Mouse (Mus musculus) spleen, adult 2 months (tissue): ENCODE measurements around the gene Zfp276. TPM values are rescaled to one million over a fixed set of nuclear protein-coding genes. Genes with fewer than 3 reads are reported as not detected.

ENCODE experiments used
- DNase-seq, 2 experiments: peaks; one replicate each; pipeline versions ENCODE4 v3.0.0 to v3.0.0-alpha.2; 2012 to 2021; ENCODE audit warnings: low spot score in 2 of 2, low read depth in 1 of 2
- H3K27ac ChIP-seq: fragments of 200-500 bp; 2 replicates; pipeline ENCODE4 v1.5.1; 2012; ENCODE audit warnings: low read length, inconsistent platforms; ENCODE audit not compliant: insufficient read depth
- H3K27me3 ChIP-seq: fragments of 200-500 bp; 2 replicates; pipeline ENCODE4 v1.6.1; 2012; ENCODE audit warnings: mild to moderate bottlenecking, moderate library complexity, low read length, inconsistent platforms; ENCODE audit not compliant: control insufficient read depth, insufficient read depth
- H3K36me3 ChIP-seq: fragments of 200-500 bp; 2 replicates; pipeline ENCODE4 v1.6.1; 2012; ENCODE audit warnings: mild to moderate bottlenecking, low read length, inconsistent platforms; ENCODE audit not compliant: control insufficient read depth, insufficient read depth
- H3K4me1 ChIP-seq: fragments of 200-500 bp; 2 replicates; pipeline ENCODE4 v1.6.1; 2011; ENCODE audit warnings: inconsistent platforms; ENCODE audit not compliant: control insufficient read depth, insufficient read depth, insufficient read length
- H3K4me3 ChIP-seq: fragments of 200-500 bp; 2 replicates; pipeline ENCODE4 v1.5.1; 2011; ENCODE audit warnings: mild to moderate bottlenecking, inconsistent platforms; ENCODE audit not compliant: insufficient read depth, insufficient read length; ENCODE audit errors: extremely low read depth
- CTCF ChIP-seq: fragments of 200-500 bp; IDR thresholded peaks from 2 replicates; pipeline ENCODE4 v1.5.1; 2011; ENCODE audit warnings: mild to moderate bottlenecking, inconsistent platforms; ENCODE audit not compliant: insufficient read depth, insufficient read length, insufficient replicate concordance; ENCODE audit errors: extremely low read depth
- POLR2A ChIP-seq: fragments of 200-500 bp; IDR thresholded peaks from 2 replicates; pipeline ENCODE4 v1.6.1; 2011; ENCODE audit warnings: low read depth, low read length, inconsistent platforms
- WGBS: fragments of 180-500 bp; shearing (Covaris S2); methylation state at CpG from one replicate; pipeline ENCODE4 v1.1.7; 2018; 5-methylcytosine and 5-hydroxymethylcytosine counted together
- polyA plus RNA-seq: library from polyadenylated mRNA; depleted of rRNA; stranded (reverse); fragments of >200 nt; gene quantifications from 2 replicates; pipeline ENCODE4 v1.2.3, GENCODE M21; 2012

Gene Zfp276
- polyA plus RNA-seq, 1 experiment = 32.6 TPM

- Histone ChIP-seq H3K27ac (no peak overlapping the region), H3K36me3 (no peaks in the 10 kb centered on the region), H3K27me3 (no peaks in the 10 kb centered on the region), H3K4me1 (no peaks in the 10 kb centered on the region), H3K4me3 (no peak overlapping the region)
- TF ChIP-seq CTCF (peak; percentile 27; the same call in 1 of the 2 replicates), POLR2A (no peak)
- DNase-seq = peak in 1 of 2 experiments; percentile 42
- WGBS = 84% methylated on average over 4 of the region's 4 CpGs
These were observed 36.2 kb downstream of the Zfp276 start for GRCm38 (mm10) chr8:123290166-123290565.

- Histone ChIP-seq H3K36me3 (no peaks in the 10 kb centered on the region), H3K27me3 (no peaks in the 10 kb centered on the region), H3K4me3 (no peak overlapping the region), H3K27ac (no peak overlapping the region), H3K4me1 (no peaks in the 10 kb centered on the region)
- 97% methylated on average over 8 of the region's 8 CpGs for WGBS
- no peak for DNase-seq
- TF ChIP-seq POLR2A = no peak
- TF ChIP-seq CTCF = no peak
These were observed 36.7 kb downstream of the Zfp276 start for GRCm38 (mm10) chr8:123290679-123291078.

- Histone ChIP-seq H3K27me3 (no peaks in the 10 kb centered on the region), H3K36me3 (no peaks in the 10 kb centered on the region), H3K27ac (no peak overlapping the region), H3K4me1 (no peaks in the 10 kb centered on the region), H3K4me3 (no peak overlapping the region)
- no peak for DNase-seq
- TF ChIP-seq CTCF (no peak), POLR2A (no peak)
- WGBS = 89% methylated on average over 8 of the region's 8 CpGs
These were observed 37.7 kb downstream of the Zfp276 start for GRCm38 (mm10) chr8:123291716-123292115.

GRCm38 (mm10) chr8:123292281-123292680 is 38.3 kb downstream of the Zfp276 start:
- Histone ChIP-seq H3K27me3 (no peaks in the 10 kb centered on the region), H3K27ac (no peak overlapping the region), H3K4me1 (no peaks in the 10 kb centered on the region), H3K36me3 (no peaks in the 10 kb centered on the region), H3K4me3 (no peak overlapping the region)
- TF ChIP-seq POLR2A (no peak), CTCF (no peak)
- no peak for DNase-seq
- WGBS = 85% methylated on average over 3 of the region's 3 CpGs

GRCm38 (mm10) chr8:123292785-123293184 is 38.8 kb downstream of the Zfp276 start:
- TF ChIP-seq CTCF = no peak
- TF ChIP-seq POLR2A = no peak
- H3K27me3 ChIP-seq = no peaks in the 10 kb centered on the region

GRCm38 (mm10) chr8:123298301-123298700 is 44.3 kb downstream of the Zfp276 start:
- H3K4me1 ChIP-seq = no peaks in the 10 kb centered on the region
- H3K36me3 ChIP-seq = no peaks in the 10 kb centered on the region
- no peaks in the 10 kb centered on the region for H3K27me3 ChIP-seq
- TF ChIP-seq CTCF (no peak), POLR2A (no peak)
- H3K27ac ChIP-seq = no peak overlapping the region
- no peak overlapping the region for H3K4me3 ChIP-seq
- DNase-seq = no peak
- WGBS = 89% methylated on average over 11 of the region's 11 CpGs

More at GRCm38 (mm10) chr8:123292785-123293184, 38.8 kb downstream of the Zfp276 start:
- WGBS = 94% methylated on average over 2 of the region's 2 CpGs
- no peak for DNase-seq
- no peak overlapping the region for H3K27ac ChIP-seq
- no peak overlapping the region for H3K4me3 ChIP-seq
- no peaks in the 10 kb centered on the region for H3K4me1 ChIP-seq
- H3K36me3 ChIP-seq = no peaks in the 10 kb centered on the region

- no peak overlapping the region for H3K27ac ChIP-seq
- no peaks in the 10 kb centered on the region for H3K4me1 ChIP-seq
- TF ChIP-seq POLR2A = no peak
- no peak for TF ChIP-seq CTCF
- 74% methylated on average over 4 of the region's 4 CpGs for WGBS
- DNase-seq = no peak
- H3K27me3 ChIP-seq = no peaks in the 10 kb centered on the region
- H3K4me3 ChIP-seq = no peak overlapping the region
- no peaks in the 10 kb centered on the region for H3K36me3 ChIP-seq
These were observed 54.7 kb downstream of the Zfp276 start for GRCm38 (mm10) chr8:123308738-123309137.
